Mouse (Mus musculus): Measurements from ENCODE around the gene Muc3. TPM values are rescaled to one million over a fixed set of nuclear protein-coding genes. Genes with fewer than 3 reads are reported as not detected.
"Not testable (repeated sequence)": the region's sequence is repeated elsewhere in the genome, so short reads cannot be mapped to it uniquely, and the experiment has no call there.

Gene Muc3
- polyA plus RNA-seq, 1 experiment from 2014 or later: not detected

DNA sequence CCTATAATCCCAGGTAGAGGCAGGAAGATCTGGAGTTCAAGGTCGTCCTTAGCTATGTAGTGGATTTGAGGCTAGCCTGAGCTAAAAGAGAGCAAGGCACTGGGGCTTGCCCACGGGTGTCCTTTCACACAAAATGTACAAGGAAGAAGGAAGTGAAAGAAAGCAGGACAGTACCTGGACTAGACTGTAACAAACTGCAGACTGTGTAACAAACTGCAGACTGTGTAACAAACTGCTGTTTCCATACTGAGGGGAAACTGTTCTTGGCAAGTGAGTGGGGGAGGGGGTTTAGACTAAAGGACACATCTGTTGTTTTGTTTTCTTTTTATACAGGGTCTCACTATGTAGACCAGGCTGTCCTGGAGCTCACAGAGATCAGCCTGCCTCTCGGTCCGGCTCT lies 27.8 kb downstream of the Muc3 start:
- no peak overlapping the region for H3K9ac ChIP-seq (ENCODE audit: low read length)
- no peak for ATAC-seq (ENCODE audit: insufficient number of reproducible peaks, insufficient read depth, low FRiP score, low read depth)
- H3K4me1 ChIP-seq (ENCODE audit: control insufficient read depth in 2 of 2, insufficient read depth in 2 of 2, low read length in 2 of 2): peaks cover 3 to 4% of the 10 kb centered on the region in 2 experiments; a peak in 2 of 4 replicates
- 60% methylated on average over 4 of the region's 4 CpGs for WGBS
- H3K36me3 ChIP-seq (ENCODE audit: control insufficient read depth, insufficient read depth, low read length): no peaks in the 10 kb centered on the region
- H3K27me3 ChIP-seq (ENCODE audit: control insufficient read depth, insufficient read depth, low read length): no peaks in the 10 kb centered on the region
- no peak overlapping the region for H3K4me3 ChIP-seq (ENCODE audit: control insufficient read depth in 1 of 2, insufficient read depth in 1 of 2, low read depth in 1 of 2, low read length in 2 of 2)
- no peak overlapping the region for H3K4me2 ChIP-seq (ENCODE audit: low read length)
- H3K27ac ChIP-seq (replicated peaks in 1 of 2; ENCODE audit: control insufficient read depth in 1 of 2, insufficient read depth in 1 of 2, low read depth in 2 of 2, low read length in 2 of 2): no peak overlapping the region
- no peaks in the 10 kb centered on the region for H3K9me3 ChIP-seq (ENCODE audit: control insufficient read depth, low read length)

DNA sequence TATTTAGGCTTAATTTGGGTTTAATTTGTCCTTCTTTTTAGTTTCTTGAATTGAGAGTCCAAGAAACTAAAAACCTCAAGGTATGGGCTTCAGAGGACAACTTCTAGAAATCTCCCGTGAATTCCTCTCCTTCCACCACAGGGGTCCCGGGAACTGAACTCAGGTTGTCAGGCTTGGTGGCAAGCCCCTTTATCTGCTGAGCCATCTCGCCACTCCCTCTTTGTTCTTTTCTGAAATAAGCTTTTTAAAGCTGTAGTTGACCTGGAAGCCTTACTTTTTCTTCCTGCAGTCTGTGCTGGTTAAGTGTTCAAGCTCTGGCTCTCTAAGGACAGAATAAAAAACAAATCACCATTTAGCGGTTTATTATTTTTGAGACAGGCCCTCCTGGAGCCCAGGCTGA lies 30.2 kb downstream of the Muc3 start:
- ATAC-seq (ENCODE audit: insufficient number of reproducible peaks, insufficient read depth, low FRiP score, low read depth): no peak
- Histone ChIP-seq H3K4me1 (ENCODE audit: control insufficient read depth in 2 of 2, insufficient read depth in 2 of 2, low read length in 2 of 2) (peaks cover 10 to 14% of the 10 kb centered on the region in 2 experiments; a peak in 3 of 4 replicates), H3K36me3 (ENCODE audit: control insufficient read depth, insufficient read depth, low read length) (peaks cover 8% of the 10 kb centered on the region), H3K9ac (ENCODE audit: low read length) (no peak overlapping the region), H3K4me3 (ENCODE audit: control insufficient read depth in 1 of 2, insufficient read depth in 1 of 2, low read depth in 1 of 2, low read length in 2 of 2) (no peak overlapping the region), H3K4me2 (ENCODE audit: low read length) (no peak overlapping the region), H3K27me3 (ENCODE audit: control insufficient read depth, insufficient read depth, low read length) (no peaks in the 10 kb centered on the region), H3K9me3 (ENCODE audit: control insufficient read depth, low read length) (no peaks in the 10 kb centered on the region), H3K27ac (replicated peaks in 1 of 2; ENCODE audit: control insufficient read depth in 1 of 2, insufficient read depth in 1 of 2, low read depth in 2 of 2, low read length in 2 of 2) (no peak overlapping the region)
- 77% methylated on average over 4 of the region's 4 CpGs for WGBS

DNA sequence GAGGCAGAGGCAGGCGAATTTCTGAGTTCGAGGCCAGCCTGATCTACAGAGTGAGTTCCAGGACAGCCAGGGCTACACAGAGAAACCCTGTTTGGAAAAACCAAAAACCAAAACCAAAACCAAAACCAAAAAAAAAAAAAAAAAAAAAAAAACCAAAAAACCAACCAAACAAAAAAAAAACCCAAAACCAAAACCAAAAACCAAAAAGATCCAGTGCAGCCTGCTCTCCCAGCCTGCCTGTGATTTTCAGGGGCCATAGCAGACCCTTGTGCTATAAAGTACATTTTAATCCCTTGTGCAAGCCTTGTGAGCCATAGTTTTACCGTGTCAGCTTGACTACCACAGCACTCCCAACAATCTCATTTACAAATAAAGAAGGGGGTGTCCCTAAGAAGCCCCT lies 31.1 kb downstream of the Muc3 start:
- H3K9me3 ChIP-seq (ENCODE audit: control insufficient read depth, low read length); H3K27ac ChIP-seq (replicated peaks in 1 of 2; ENCODE audit: control insufficient read depth in 1 of 2, insufficient read depth in 1 of 2, low read depth in 2 of 2, low read length in 2 of 2); H3K4me2 ChIP-seq (ENCODE audit: low read length); H3K9ac ChIP-seq (ENCODE audit: low read length); H3K27me3 ChIP-seq (ENCODE audit: control insufficient read depth, insufficient read depth, low read length); H3K4me3 ChIP-seq (ENCODE audit: control insufficient read depth in 1 of 2, insufficient read depth in 1 of 2, low read depth in 1 of 2, low read length in 2 of 2); ATAC-seq (ENCODE audit: insufficient number of reproducible peaks, insufficient read depth, low FRiP score, low read depth): not testable (repeated sequence)
- WGBS: 96% methylated on average over 3 of the region's 3 CpGs
- peaks cover 17% of the 10 kb centered on the region for H3K36me3 ChIP-seq (ENCODE audit: control insufficient read depth, insufficient read depth, low read length)
- peaks cover 10 to 14% of the 10 kb centered on the region in 2 experiments; a peak in 3 of 4 replicates for H3K4me1 ChIP-seq (ENCODE audit: control insufficient read depth in 2 of 2, insufficient read depth in 2 of 2, low read length in 2 of 2)

DNA sequence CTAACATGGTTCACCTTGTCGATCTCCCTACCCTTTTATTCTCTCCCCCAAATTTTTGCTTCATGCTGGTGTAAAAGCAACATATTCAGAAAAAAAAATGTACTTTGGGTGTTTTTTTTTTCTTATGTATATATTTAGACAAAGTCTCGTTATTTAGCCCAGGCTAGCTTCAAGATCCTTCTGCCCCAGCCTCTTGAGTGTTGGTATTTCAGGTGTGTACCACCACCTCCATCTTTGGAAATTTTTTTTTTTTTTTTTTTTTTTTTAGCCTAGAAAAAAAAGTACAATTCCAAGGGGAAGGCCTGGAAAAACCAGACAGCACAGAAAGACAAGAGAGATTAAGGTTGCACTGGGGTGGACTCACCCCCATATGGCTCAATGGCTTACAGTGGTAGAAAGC lies 32.1 kb downstream of the Muc3 start:
- WGBS: 74% methylated on average over 2 of the region's 2 CpGs
- no peak overlapping the region for H3K27ac ChIP-seq (replicated peaks in 1 of 2; ENCODE audit: control insufficient read depth in 1 of 2, insufficient read depth in 1 of 2, low read depth in 2 of 2, low read length in 2 of 2)
- H3K4me3 ChIP-seq (ENCODE audit: control insufficient read depth in 1 of 2, insufficient read depth in 1 of 2, low read depth in 1 of 2, low read length in 2 of 2): no peak overlapping the region
- ATAC-seq (ENCODE audit: insufficient number of reproducible peaks, insufficient read depth, low FRiP score, low read depth): no peak
- H3K4me2 ChIP-seq (ENCODE audit: low read length): peak overlapping the region; percentile 89; the same call in 1 of the 2 replicates
- peaks cover 12 to 14% of the 10 kb centered on the region in 2 experiments; a peak in 3 of 4 replicates for H3K4me1 ChIP-seq (ENCODE audit: control insufficient read depth in 2 of 2, insufficient read depth in 2 of 2, low read length in 2 of 2)
- H3K9me3 ChIP-seq (ENCODE audit: control insufficient read depth, low read length): no peaks in the 10 kb centered on the region
- no peak overlapping the region for H3K9ac ChIP-seq (ENCODE audit: low read length)
- H3K27me3 ChIP-seq (ENCODE audit: control insufficient read depth, insufficient read depth, low read length): no peaks in the 10 kb centered on the region
- peaks cover 23% of the 10 kb centered on the region for H3K36me3 ChIP-seq (ENCODE audit: control insufficient read depth, insufficient read depth, low read length)

DNA sequence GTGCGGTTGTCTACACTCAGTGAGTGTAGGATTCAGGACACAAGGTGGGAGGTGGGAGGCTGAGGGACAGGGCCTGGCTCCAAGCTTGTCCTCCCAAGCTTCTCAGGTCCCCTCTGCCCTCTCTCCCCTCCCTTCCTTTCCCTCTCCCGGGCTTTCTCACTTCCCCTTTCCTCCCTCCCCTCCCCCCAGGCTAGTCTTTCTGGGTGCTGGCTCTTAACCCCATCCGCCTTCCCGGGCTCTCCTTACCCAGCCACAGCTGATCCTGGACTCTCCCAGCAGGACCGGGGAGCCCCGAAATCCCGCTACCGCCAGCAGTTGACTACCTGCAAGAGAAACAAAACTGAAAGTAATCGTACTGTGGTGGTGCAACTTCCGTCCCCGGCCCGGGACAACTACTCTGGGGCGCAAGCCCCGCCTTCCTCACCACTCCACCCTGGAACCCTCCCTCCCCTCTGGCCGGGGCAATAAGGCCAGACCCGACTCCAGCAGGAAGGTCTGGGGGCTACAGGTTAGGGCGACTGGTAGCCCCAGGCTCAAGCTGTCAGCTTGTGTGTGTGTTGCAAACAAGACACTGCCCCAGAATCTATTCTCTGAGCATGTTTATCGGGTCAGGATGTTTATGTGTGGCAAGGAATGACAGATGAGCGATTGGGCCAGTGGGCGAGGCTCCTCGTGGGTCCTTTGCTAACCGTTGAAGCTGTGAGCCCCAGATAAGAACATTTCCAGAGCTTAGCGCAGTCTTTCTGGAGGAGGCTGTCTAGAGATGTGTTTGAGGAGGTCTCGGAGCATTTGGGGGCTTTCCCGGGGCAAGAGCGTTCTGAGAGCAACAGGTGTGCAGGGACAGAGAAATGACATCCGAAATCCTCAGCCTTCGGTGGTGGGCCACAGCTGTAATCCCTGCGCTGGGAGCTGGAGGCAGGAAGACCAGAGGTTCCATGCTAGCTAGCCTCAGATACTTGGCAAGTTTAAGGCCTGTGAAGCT lies 33.0 kb downstream of the Muc3 start, which contains the start of gene Trim56:
Gene Trim56, minus strand, starts transcription at position 344 of the 982 bp plus-strand sequence.
- ATAC-seq (ENCODE audit: insufficient number of reproducible peaks, insufficient read depth, low FRiP score, low read depth): peak; percentile 73
- Histone ChIP-seq H3K9me3 (ENCODE audit: control insufficient read depth, low read length) (no peaks in the 10 kb centered on the region), H3K4me1 (ENCODE audit: control insufficient read depth in 2 of 2, insufficient read depth in 2 of 2, low read length in 2 of 2) (peaks cover 12 to 14% of the 10 kb centered on the region in 2 experiments; a peak in 3 of 4 replicates), H3K4me3 (ENCODE audit: control insufficient read depth in 1 of 2, insufficient read depth in 1 of 2, low read depth in 1 of 2, low read length in 2 of 2) (peak within 1 kb of the TSS; percentile 61 to 77), H3K9ac (ENCODE audit: low read length) (peak within 1 kb of the TSS; percentile 87), H3K27ac (replicated peaks in 1 of 2; ENCODE audit: control insufficient read depth in 1 of 2, insufficient read depth in 1 of 2, low read depth in 2 of 2, low read length in 2 of 2) (peak within 1 kb of the TSS; percentile 40 to 77), H3K27me3 (ENCODE audit: control insufficient read depth, insufficient read depth, low read length) (no peaks in the 10 kb centered on the region), H3K36me3 (ENCODE audit: control insufficient read depth, insufficient read depth, low read length) (peaks cover 23% of the 10 kb centered on the region), H3K4me2 (ENCODE audit: low read length) (peak within 1 kb of the TSS; percentile 89)
- WGBS: 4% methylated on average over 29 of the region's 29 CpGs

DNA sequence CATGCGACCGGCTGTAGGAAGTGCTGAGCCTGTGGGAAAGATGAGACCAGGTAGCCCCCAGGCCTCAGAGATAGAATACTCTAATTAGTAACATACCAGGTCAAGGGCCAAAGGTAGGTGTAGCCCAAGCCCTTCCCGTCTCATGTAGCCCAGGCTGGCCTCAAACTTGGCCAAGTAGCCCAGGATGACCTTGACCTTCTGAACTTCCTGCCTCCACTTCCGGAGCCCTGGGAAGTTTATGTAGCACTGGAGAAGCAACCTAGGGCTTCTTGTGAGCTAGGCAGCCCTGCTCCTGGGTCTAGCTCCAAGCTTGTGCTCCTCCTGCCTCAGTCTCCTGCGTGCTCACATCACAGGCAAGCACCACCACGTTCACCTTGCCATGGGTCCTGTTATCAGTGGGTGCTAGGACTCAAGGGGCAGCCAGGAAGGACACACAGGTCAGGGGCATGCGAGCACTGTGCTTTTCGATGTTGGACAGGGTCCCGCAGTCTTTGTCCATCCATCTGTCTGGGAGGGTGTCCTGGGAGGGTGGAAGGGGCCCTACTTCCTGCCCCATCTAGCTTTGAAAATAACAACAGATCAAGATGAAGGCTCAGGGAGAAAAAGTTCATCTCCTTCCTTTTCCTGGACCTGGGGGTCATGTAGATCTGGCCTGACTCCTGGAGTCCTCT lies 34.1 kb downstream of the Muc3 start:
- WGBS: 66% methylated on average over 9 of the region's 9 CpGs
- peaks cover 12 to 14% of the 10 kb centered on the region in 2 experiments; a peak in 3 of 4 replicates for H3K4me1 ChIP-seq (ENCODE audit: control insufficient read depth in 2 of 2, insufficient read depth in 2 of 2, low read length in 2 of 2)
- H3K4me3 ChIP-seq (ENCODE audit: control insufficient read depth in 1 of 2, insufficient read depth in 1 of 2, low read depth in 1 of 2, low read length in 2 of 2): peak overlapping the region; percentile 61 to 77
- peak overlapping the region; percentile 87 for H3K9ac ChIP-seq (ENCODE audit: low read length)
- H3K9me3 ChIP-seq (ENCODE audit: control insufficient read depth, low read length): 0 out of 2 replicates have a peak, but pooled peaks cover 3% of the 10 kb centered on the region
- ATAC-seq (ENCODE audit: insufficient number of reproducible peaks, insufficient read depth, low FRiP score, low read depth): no peak
- peaks cover 26% of the 10 kb centered on the region for H3K36me3 ChIP-seq (ENCODE audit: control insufficient read depth, insufficient read depth, low read length)
- H3K27me3 ChIP-seq (ENCODE audit: control insufficient read depth, insufficient read depth, low read length): no peaks in the 10 kb centered on the region
- H3K4me2 ChIP-seq (ENCODE audit: low read length): peak overlapping the region; percentile 89
- H3K27ac ChIP-seq (replicated peaks in 1 of 2; ENCODE audit: control insufficient read depth in 1 of 2, insufficient read depth in 1 of 2, low read depth in 2 of 2, low read length in 2 of 2): peak overlapping the region in 1 of 2 experiments; percentile 77; a peak in 1 of 4 replicates

Data from heart, embryonic 14.5 days (tissue).